Mouse (Mus musculus) stomach, embryonic 15.5 days (tissue): Measurements from ENCODE around the gene A230050P20Rik. TPM values are rescaled to one million over a fixed set of nuclear protein-coding genes. Genes with fewer than 3 reads are reported as not detected.

Experiments used
- ATAC-seq: fragments of 200-750 bp; cut with Nextera tagmentation; 2 replicates; pipeline ENCODE4 v1.8.0; 2017; ENCODE audit warnings: low read depth, moderate number of reproducible peaks, moderate TSS enrichment; ENCODE audit not compliant: insufficient read depth, low FRiP score
- H3K27ac ChIP-seq: fragments of 300-500 bp; sonication (generic); 2 replicates; pipeline ENCODE4 v1.5.1; 2015; ENCODE audit warnings: mild to moderate bottlenecking, inconsistent platforms
- H3K27me3 ChIP-seq: fragments of 300-500 bp; sonication (generic); replicated peaks from 2 replicates; pipeline ENCODE4 v1.6.1; 2015; ENCODE audit warnings: inconsistent platforms
- H3K36me3 ChIP-seq: fragments of 300-500 bp; sonication (generic); 2 replicates; pipeline ENCODE4 v1.6.1; 2015; ENCODE audit warnings: inconsistent platforms
- H3K4me1 ChIP-seq: fragments of 300-500 bp; sonication (generic); 2 replicates; pipeline ENCODE4 v1.6.1; 2015; ENCODE audit warnings: inconsistent platforms
- H3K4me2 ChIP-seq: fragments of 300-500 bp; sonication (generic); 2 replicates; pipeline ENCODE4 v1.6.1; 2015; ENCODE audit warnings: mild to moderate bottlenecking, inconsistent platforms
- H3K4me3 ChIP-seq: fragments of 300-500 bp; sonication (generic); replicated peaks from 2 replicates; pipeline ENCODE4 v1.5.1; 2015; ENCODE audit warnings: inconsistent platforms
- H3K9ac ChIP-seq: fragments of 300-500 bp; sonication (generic); 2 replicates; pipeline ENCODE4 v1.6.1; 2015; ENCODE audit warnings: inconsistent platforms
- H3K9me3 ChIP-seq: fragments of 300-500 bp; sonication (generic); 2 replicates; pipeline ENCODE4 v1.6.1; 2016; ENCODE audit warnings: inconsistent platforms
- WGBS: fragments of 180-500 bp; shearing (Covaris S2); methylation state at CpG from one replicate; pipeline ENCODE4 v1.1.7; 2015; 5-methylcytosine and 5-hydroxymethylcytosine counted together
- polyA plus RNA-seq: library from polyadenylated mRNA; unstranded; fragments of >200 nt; fragmentation: Nextera tagmentation; extraction: Ambion mirVana; gene quantifications from 2 replicates; pipeline ENCODE4 v1.2.1, GENCODE M21; 2015

Gene A230050P20Rik
- polyA plus RNA-seq, 1 experiment from 2014 or later: 21.2 TPM

GRCm38 (mm10) chr9:20875021-20875790, 6.8 kb downstream of the A230050P20Rik start:
- WGBS: 64% methylated on average over 23 of the region's 23 CpGs
- H3K36me3 ChIP-seq: 0 out of 2 replicates have a peak, but pooled peaks cover 3% of the 10 kb centered on the region
- 0 out of 2 replicates have a peak, but pooled peaks cover 5% of the 10 kb centered on the region for H3K27me3 ChIP-seq
- no peak for ATAC-seq
- peaks cover 3% of the 10 kb centered on the region; the same call in 1 of the 2 replicates for H3K4me1 ChIP-seq
- no peak overlapping the region for H3K4me3 ChIP-seq
- no peak overlapping the region for H3K9ac ChIP-seq
- H3K4me2 ChIP-seq: no peak overlapping the region
- no peak overlapping the region for H3K27ac ChIP-seq
- no peaks in the 10 kb centered on the region for H3K9me3 ChIP-seq

GRCm38 (mm10) chr9:20876318-20877117, 8.1 kb downstream of the A230050P20Rik start:
- 64% methylated on average over 9 of the region's 9 CpGs for WGBS
- Histone ChIP-seq H3K9me3 (no peaks in the 10 kb centered on the region), H3K4me2 (no peak overlapping the region), H3K4me1 (peaks cover 3% of the 10 kb centered on the region; the same call in 1 of the 2 replicates), H3K4me3 (no peak overlapping the region), H3K9ac (no peak overlapping the region), H3K36me3 (no peaks in the 10 kb centered on the region), H3K27ac (no peak overlapping the region), H3K27me3 (no peaks in the 10 kb centered on the region)
- ATAC-seq: no peak

DNA sequence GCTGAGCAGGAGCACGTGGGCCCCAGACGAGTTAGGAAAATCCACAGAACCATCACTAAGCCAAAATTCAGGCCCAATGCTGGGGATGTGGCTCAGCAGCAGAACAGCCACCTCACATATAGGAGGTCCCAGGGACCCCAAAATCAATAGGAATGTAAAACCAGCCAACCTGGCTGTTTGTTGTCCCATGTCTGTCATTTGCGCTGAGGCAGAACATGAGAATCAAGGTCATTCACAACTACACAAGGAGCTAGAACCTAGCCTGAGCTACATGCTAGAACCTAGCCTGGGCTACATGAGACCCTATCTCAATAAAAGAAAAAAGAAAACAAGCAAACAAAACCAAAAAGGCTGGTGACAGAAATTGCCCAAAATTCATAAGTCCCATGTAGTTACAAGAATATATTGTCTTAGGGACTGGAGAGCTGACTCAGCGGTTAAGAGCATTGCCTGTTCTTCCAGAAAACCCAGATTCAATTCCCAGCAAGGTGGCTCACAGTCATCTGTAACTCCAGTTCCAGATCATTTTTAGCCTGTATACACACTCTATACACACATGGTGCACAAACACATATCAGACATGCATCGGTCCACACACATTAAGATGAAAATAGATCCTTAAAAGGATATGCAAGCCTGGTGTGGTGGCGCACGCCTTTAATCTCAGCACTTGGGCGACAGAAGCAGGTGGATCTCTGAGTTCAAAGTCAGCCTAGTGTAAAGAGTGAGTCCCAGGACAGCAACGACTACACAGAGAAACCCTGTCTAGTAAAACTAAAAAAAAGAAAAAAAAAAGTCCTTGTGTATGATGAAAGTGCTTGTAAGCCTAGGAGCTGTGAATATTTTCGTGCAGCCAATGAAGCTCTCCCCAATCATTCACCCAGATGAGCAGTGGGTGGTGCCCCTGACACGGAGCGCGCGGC, 8.9 kb downstream of the A230050P20Rik start:
- Histone ChIP-seq H3K9ac (peak overlapping the region; percentile 10; the same call in 1 of the 2 replicates), H3K4me2 (peak overlapping the region; percentile 83), H3K27me3 (no peaks in the 10 kb centered on the region), H3K27ac (peak overlapping the region; percentile 73), H3K9me3 (no peaks in the 10 kb centered on the region), H3K4me3 (peak overlapping the region; percentile 49), H3K36me3 (no peaks in the 10 kb centered on the region), H3K4me1 (peaks cover 3% of the 10 kb centered on the region; the same call in 1 of the 2 replicates)
- no peak for ATAC-seq
- WGBS: 34% methylated on average over 14 of the region's 14 CpGs

- WGBS: under 1% methylated on average over 69 of the region's 69 CpGs
- H3K36me3 ChIP-seq: no peaks in the 10 kb centered on the region
- H3K27ac ChIP-seq: peak overlapping the region; percentile 95
- peaks cover 3% of the 10 kb centered on the region; the same call in 1 of the 2 replicates for H3K4me1 ChIP-seq
- H3K9me3 ChIP-seq: no peaks in the 10 kb centered on the region
- H3K27me3 ChIP-seq: no peaks in the 10 kb centered on the region
- H3K9ac ChIP-seq: peak overlapping the region; percentile 35; the same call in 1 of the 2 replicates
- peak overlapping the region; percentile 49 for H3K4me3 ChIP-seq
- ATAC-seq: peak; percentile 95
- peak overlapping the region; percentile 83 for H3K4me2 ChIP-seq
Observed at GRCm38 (mm10) chr9:20878041-20878709, 9.7 kb downstream of the A230050P20Rik start.

GRCm38 (mm10) chr9:20878710-20879065, 10.2 kb downstream of the A230050P20Rik start:
- H3K9ac ChIP-seq: peak overlapping the region; percentile 35; the same call in 1 of the 2 replicates
- H3K36me3 ChIP-seq: no peaks in the 10 kb centered on the region
- peak overlapping the region; percentile 49 for H3K4me3 ChIP-seq
- no peak for ATAC-seq
- no peaks in the 10 kb centered on the region for H3K27me3 ChIP-seq
- peak overlapping the region; percentile 83 for H3K4me2 ChIP-seq
- peak overlapping the region; percentile 95 for H3K27ac ChIP-seq
- no peaks in the 10 kb centered on the region for H3K9me3 ChIP-seq
- WGBS: 13% methylated on average over 10 of the region's 10 CpGs
- peaks cover 3% of the 10 kb centered on the region; the same call in 1 of the 2 replicates for H3K4me1 ChIP-seq

GRCm38 (mm10) chr9:20879097-20879792, 10.8 kb downstream of the A230050P20Rik start, which contains the start of gene Angptl6:
Gene Angptl6, minus strand, starts transcription at chr9:20879727.
- WGBS: 79% methylated on average over 13 of the region's 13 CpGs

DNA sequence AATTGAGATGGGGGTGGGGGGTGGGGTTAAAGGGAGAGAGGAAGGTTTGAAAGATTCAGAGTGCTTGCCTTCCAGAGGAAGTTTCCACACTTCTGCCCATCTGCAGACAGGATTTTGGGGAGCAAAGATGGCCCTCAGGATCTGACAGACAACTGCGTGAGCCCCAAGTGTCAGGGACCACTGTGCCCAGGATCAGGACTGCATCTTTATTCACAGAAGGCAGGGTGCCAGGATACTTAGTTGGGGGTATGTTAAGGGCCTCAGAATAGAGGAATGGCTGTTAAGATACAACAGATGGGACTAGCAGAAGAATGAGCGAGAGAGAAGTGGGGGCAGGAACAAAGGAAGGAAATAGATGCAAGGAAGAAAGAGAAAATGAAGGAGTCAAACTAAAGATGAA, 18.1 kb downstream of the A230050P20Rik start:
- ATAC-seq: no peak
- no peak overlapping the region for H3K27ac ChIP-seq
- H3K9ac ChIP-seq: no peak overlapping the region
- H3K9me3 ChIP-seq: no peaks in the 10 kb centered on the region
- no peak overlapping the region for H3K4me2 ChIP-seq
- 90% methylated on average over 2 of the region's 2 CpGs for WGBS
- H3K4me1 ChIP-seq: peaks cover 6% of the 10 kb centered on the region
- H3K4me3 ChIP-seq: no peak overlapping the region
- H3K27me3 ChIP-seq: no peaks in the 10 kb centered on the region
- H3K36me3 ChIP-seq: peaks cover 23% of the 10 kb centered on the region

More at GRCm38 (mm10) chr9:20879097-20879792, 10.8 kb downstream of the A230050P20Rik start, which contains the start of gene Angptl6:
- Histone ChIP-seq H3K36me3 (no peaks in the 10 kb centered on the region), H3K9me3 (no peaks in the 10 kb centered on the region), H3K4me2 (peak within 1 kb of the TSS; percentile 83), H3K4me1 (peaks cover 3% of the 10 kb centered on the region; the same call in 1 of the 2 replicates), H3K27ac (peak within 1 kb of the TSS; percentile 95), H3K27me3 (no peaks in the 10 kb centered on the region), H3K4me3 (peak within 1 kb of the TSS; percentile 49), H3K9ac (peak within 1 kb of the TSS; percentile 35; the same call in 1 of the 2 replicates)
- ATAC-seq: no peak

DNA sequence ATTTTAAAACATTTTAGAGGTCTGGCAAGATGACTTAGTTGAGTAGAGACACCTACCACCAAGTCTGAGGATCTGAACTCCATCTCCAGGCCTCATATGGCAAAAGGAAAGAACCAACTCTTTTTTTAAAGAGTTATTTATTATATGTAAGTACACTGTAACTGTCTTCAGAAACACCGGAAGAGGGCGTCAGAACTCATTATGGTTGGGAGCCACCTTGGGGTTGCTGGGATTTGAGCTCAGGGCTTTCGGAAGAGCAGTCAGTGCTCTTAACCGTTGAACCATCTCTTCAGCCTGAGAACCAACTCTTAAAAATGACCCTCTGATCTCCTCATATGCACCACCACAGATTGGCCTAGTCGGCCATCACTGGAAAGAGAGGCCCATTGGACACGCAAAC, 18.7 kb downstream of the A230050P20Rik start:
- Histone ChIP-seq H3K4me3 (no peak overlapping the region), H3K9ac (no peak overlapping the region), H3K27ac (no peak overlapping the region), H3K4me2 (no peak overlapping the region; the same call in 1 of the 2 replicates), H3K4me1 (peaks cover 6% of the 10 kb centered on the region), H3K27me3 (no peaks in the 10 kb centered on the region), H3K9me3 (no peaks in the 10 kb centered on the region), H3K36me3 (peaks cover 30% of the 10 kb centered on the region)
- 87% methylated on average over 6 of the region's 6 CpGs for WGBS
- ATAC-seq: no peak

GRCm38 (mm10) chr9:20887704-20888385, 19.4 kb downstream of the A230050P20Rik start, which contains the start of gene Ppan:
Gene Ppan, plus strand, starts transcription at chr9:20888175.
- Histone ChIP-seq H3K4me2 (peak within 1 kb of the TSS; percentile 79), H3K9me3 (no peaks in the 10 kb centered on the region), H3K27me3 (no peaks in the 10 kb centered on the region), H3K4me1 (peaks cover 6% of the 10 kb centered on the region), H3K4me3 (peak within 1 kb of the TSS; percentile 77), H3K27ac (peak within 1 kb of the TSS; percentile 91), H3K9ac (peak within 1 kb of the TSS; percentile 84), H3K36me3 (peaks cover 36% of the 10 kb centered on the region)
- WGBS: 0% methylated on average over 41 of the region's 43 CpGs
- ATAC-seq: peak; percentile 97

DNA sequence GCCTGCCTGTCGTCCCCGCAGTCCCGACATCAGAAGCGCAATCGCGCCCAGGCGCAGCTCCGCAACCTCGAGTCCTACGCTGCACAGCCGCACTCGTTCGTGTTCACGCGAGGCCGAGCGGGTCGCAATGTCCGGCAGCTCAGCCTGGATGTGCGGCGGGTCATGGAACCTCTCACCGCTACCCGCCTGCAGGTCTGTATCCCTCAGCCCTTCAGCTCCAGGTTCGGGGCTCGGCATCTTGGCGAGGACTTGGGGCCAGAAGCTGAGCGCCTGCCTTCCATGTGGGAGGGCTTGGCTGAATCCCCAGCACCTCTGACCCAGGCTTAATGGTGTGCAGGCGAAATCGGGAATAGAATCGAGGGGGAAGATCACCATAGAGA, 19.9 kb downstream of the A230050P20Rik start:
- peak overlapping the region; percentile 70 for H3K27ac ChIP-seq
- ATAC-seq: no peak
- peaks cover 40% of the 10 kb centered on the region for H3K36me3 ChIP-seq
- peaks cover 6% of the 10 kb centered on the region for H3K4me1 ChIP-seq
- H3K9ac ChIP-seq: peak overlapping the region; percentile 84
- peak overlapping the region; percentile 77 for H3K4me3 ChIP-seq
- no peaks in the 10 kb centered on the region for H3K9me3 ChIP-seq
- WGBS: under 1% methylated on average over 30 of the region's 30 CpGs
- H3K4me2 ChIP-seq: peak overlapping the region; percentile 79
- H3K27me3 ChIP-seq: no peaks in the 10 kb centered on the region
